ENCODE assay signal across 10 mouse cellular contexts in genomic region chr11:101163476-101164350, GRCm38 (mm10). TPM values are rescaled to one million over a fixed set of nuclear protein-coding genes. Genes with fewer than 3 reads are reported as not detected.
DNase-seq lines count a peak whose midpoint lies in the region; ATAC-seq and TF ChIP-seq lines count a peak whose summit lies in the region.
"Had no signal": no experiment of that assay in that cellular context is flagged by ENCODE, and none has a peak within 500 bp of the region (broad histone marks: within the 10 kb centered on the region; RNA-seq: fewer than 3 reads in every experiment).

No protein-coding gene starts in this region.

- H3K27ac ChIP-seq in lung, embryonic 14.5 days (ENCODE audit: low read depth) = no peak overlapping the region
- H3K27ac ChIP-seq in lung, postnatal 0 days (ENCODE audit: low read length) = no peak overlapping the region; the same call in 1 of the 2 replicates
- peak overlapping the region; percentile 40; the same call in 1 of the 2 replicates for H3K27ac ChIP-seq in hindbrain, embryonic 10.5 days
- H3K27ac ChIP-seq in limb, embryonic 11.5 days (replicated peaks; ENCODE audit: low read depth, low read length) = no peak overlapping the region
- 0 out of 2 replicates have a peak overlapping the region, but pooled peaks have one; percentile 25 for H3K27ac ChIP-seq in small intestine, adult 2 months (ENCODE audit: insufficient read depth, low read depth, low read length)

- H3K4me2 ChIP-seq in lung, embryonic 14.5 days = peak overlapping the region; percentile 44
- H3K4me2 ChIP-seq in lung, postnatal 0 days (replicated peaks; ENCODE audit: low read depth, low read length) = no peak overlapping the region
- H3K4me2 ChIP-seq in limb, embryonic 11.5 days (ENCODE audit: low read depth, severe bottlenecking) = peak overlapping the region; percentile 75

- H3K36me3 ChIP-seq in lung, embryonic 14.5 days (ENCODE audit: insufficient read depth) = peaks cover 71% of the 10 kb centered on the region
- peaks cover 23% of the 10 kb centered on the region for H3K36me3 ChIP-seq in lung, postnatal 0 days (ENCODE audit: insufficient read depth, low read length)
- H3K36me3 ChIP-seq in hindbrain, embryonic 10.5 days = peaks cover 52% of the 10 kb centered on the region
- H3K36me3 ChIP-seq in limb, embryonic 11.5 days (ENCODE audit: control insufficient read depth, insufficient read depth, low read length) = no peaks in the 10 kb centered on the region; the same call in 1 of the 2 replicates
- peaks cover 59% of the 10 kb centered on the region for H3K36me3 ChIP-seq in small intestine, adult 2 months (ENCODE audit: control insufficient read depth, insufficient read depth, low read length)

- TF ChIP-seq EP300 in lung, postnatal 0 days (IDR thresholded peaks at IDR 0.05) = no peak

- TF ChIP-seq POLR2A in small intestine, adult 2 months (IDR thresholded peaks at IDR 0.05; ENCODE audit: low read depth, low read length) = no peak
- no peak for TF ChIP-seq POLR2A in lung, adult 2 months (IDR thresholded peaks at IDR 0.05; ENCODE audit: borderline replicate concordance, extremely low read depth, low read depth, low read length)

- DNase-seq in lung, embryonic 14.5 days = no peak
- DNase-seq in lung, postnatal 0 days (ENCODE audit: low spot score) = no peak
- DNase-seq in hindbrain, embryonic 10.5 days (ENCODE audit: low spot score) = no peak
- peak; percentile 41 for DNase-seq in limb, embryonic 11.5 days (ENCODE audit: low spot score)
- no peak for DNase-seq in gastrocnemius, postnatal 10 days
- DNase-seq in lung, adult 2 months = no peak
- no peak for DNase-seq in urinary bladder, adult 2 months (ENCODE audit: low spot score)

- no peak for ATAC-seq in lung, embryonic 14.5 days (ENCODE audit: insufficient read depth)
- no peak for ATAC-seq in lung, postnatal 0 days
- ATAC-seq in limb, embryonic 11.5 days (ENCODE audit: insufficient number of reproducible peaks, low FRiP score, low TSS enrichment, low read depth) = no peak
- ATAC-seq: Patski had no signal

- no peak for TF ChIP-seq CTCF in lung, embryonic 14.5 days (IDR thresholded peaks at IDR 0.05; ENCODE audit: low read depth)
- no peak for TF ChIP-seq CTCF in lung, postnatal 0 days (IDR thresholded peaks at IDR 0.05)
- TF ChIP-seq CTCF in small intestine, adult 2 months (IDR thresholded peaks at IDR 0.05; ENCODE audit: extremely low read depth, insufficient read length, insufficient replicate concordance, low read depth, low read length) = no peak
- TF ChIP-seq CTCF in lung, adult 2 months (IDR thresholded peaks at IDR 0.05; ENCODE audit: insufficient read depth, low read length) = no peak

- peaks cover 50% of the 10 kb centered on the region for H3K27me3 ChIP-seq in lung, embryonic 14.5 days (ENCODE audit: insufficient read depth, low read length)
- no peaks in the 10 kb centered on the region; the same call in 1 of the 2 replicates for H3K27me3 ChIP-seq in lung, postnatal 0 days (replicated peaks; ENCODE audit: insufficient read depth, low read length)
- peaks cover 88% of the 10 kb centered on the region for H3K27me3 ChIP-seq in hindbrain, embryonic 10.5 days (ENCODE audit: insufficient read depth, poor library complexity, severe bottlenecking)
- peaks cover 67% of the 10 kb centered on the region for H3K27me3 ChIP-seq in limb, embryonic 11.5 days (ENCODE audit: control insufficient read depth, insufficient read depth, low read length)
- no peaks in the 10 kb centered on the region for H3K27me3 ChIP-seq in small intestine, adult 2 months (ENCODE audit: control insufficient read depth, insufficient read depth, low read length)
- H3K27me3 ChIP-seq: Patski had no signal

- no peaks in the 10 kb centered on the region for H3K9me3 ChIP-seq in lung, embryonic 14.5 days (ENCODE audit: low read depth, low read length)
- no peaks in the 10 kb centered on the region for H3K9me3 ChIP-seq in lung, postnatal 0 days (ENCODE audit: low read length)
- H3K9me3 ChIP-seq in hindbrain, embryonic 10.5 days = no peaks in the 10 kb centered on the region
- no peaks in the 10 kb centered on the region for H3K9me3 ChIP-seq in limb, embryonic 11.5 days (ENCODE audit: control insufficient read depth, low read length)

- H3K4me3 ChIP-seq in lung, embryonic 14.5 days (ENCODE audit: low read depth, low read length) = peak overlapping the region; percentile 15
- H3K4me3 ChIP-seq in lung, postnatal 0 days (ENCODE audit: low read depth, low read length) = no peak overlapping the region
- peak overlapping the region; percentile 46 for H3K4me3 ChIP-seq in hindbrain, embryonic 10.5 days
- H3K4me3 ChIP-seq in limb, embryonic 11.5 days (ENCODE audit: low read depth, low read length) = peak overlapping the region; percentile 32
- no peak overlapping the region for H3K4me3 ChIP-seq in small intestine, adult 2 months (ENCODE audit: low read depth, low read length)
- no peak overlapping the region for H3K4me3 ChIP-seq in lung, adult 2 months (replicated peaks; ENCODE audit: extremely low read depth, low read depth, low read length)

- no peaks in the 10 kb centered on the region for H3K4me1 ChIP-seq in lung, embryonic 14.5 days (ENCODE audit: insufficient read depth)
- peaks cover 6% of the 10 kb centered on the region; the same call in 1 of the 2 replicates for H3K4me1 ChIP-seq in lung, postnatal 0 days (ENCODE audit: insufficient read depth, low read depth, low read length)
- peaks cover 45% of the 10 kb centered on the region for H3K4me1 ChIP-seq in hindbrain, embryonic 10.5 days (replicated peaks)
- H3K4me1 ChIP-seq in limb, embryonic 11.5 days (ENCODE audit: control insufficient read depth, insufficient read depth, low read length) = peaks cover 16% of the 10 kb centered on the region
- H3K4me1 ChIP-seq in small intestine, adult 2 months (ENCODE audit: control insufficient read depth, insufficient read depth, insufficient read length, low read length) = peaks cover 29% of the 10 kb centered on the region
- H3K4me1 ChIP-seq in lung, adult 2 months (ENCODE audit: control insufficient read depth, insufficient read depth, low read length) = peaks cover 8% of the 10 kb centered on the region; the same call in 1 of the 2 replicates

- 0 out of 2 replicates have a peak overlapping the region, but pooled peaks have one; percentile 16 for H3K9ac ChIP-seq in lung, embryonic 14.5 days
- H3K9ac ChIP-seq in lung, postnatal 0 days (replicated peaks; ENCODE audit: low read depth) = no peak overlapping the region
- H3K9ac ChIP-seq in limb, embryonic 11.5 days (ENCODE audit: low read length) = peak overlapping the region; percentile 30; the same call in 1 of the 2 replicates

- 32% methylated on average over 49 of the region's 49 CpGs for WGBS in lung, embryonic 14.5 days
- WGBS in lung, postnatal 0 days = 60% methylated on average over 49 of the region's 49 CpGs
- WGBS in hindbrain, embryonic 10.5 days = 6% methylated on average over 49 of the region's 49 CpGs
- 5% methylated on average over 49 of the region's 49 CpGs for WGBS in limb, embryonic 11.5 days
- WGBS in small intestine, adult 2 months = 77% methylated on average over 49 of the region's 49 CpGs
- WGBS in lung, adult 2 months = 69% methylated on average over 45 of the region's 49 CpGs

RNA-seq across cellular contexts. Expression of gene Cntnap1, which starts 6.6 kb away (rescaled TPM):
- 0.84 and 1.0 TPM in 2 replicates for polyA plus RNA-seq in lung, embryonic 14.5 days (2014; fragmentation: Nextera tagmentation; extraction: Ambion mirVana)
- 0.24 and 0.56 TPM in 2 replicates for polyA plus RNA-seq in lung, postnatal 0 days (2015; fragmentation: Nextera tagmentation; extraction: Ambion mirVana)
- 0.29 and 0.71 TPM in 2 replicates for polyA plus RNA-seq in hindbrain, embryonic 10.5 days (2016; fragmentation: Nextera tagmentation; extraction: Ambion mirVana)
- 0.04 and 0.21 TPM in 2 replicates for polyA plus RNA-seq in limb, embryonic 11.5 days (2014; fragmentation: Nextera tagmentation; extraction: Ambion mirVana)
- polyA plus RNA-seq in small intestine, adult 2 months (2012; rRNA removed) = 2.7 and 2.8 TPM in 2 replicates
- 1 to 10 TPM; 4.2 to 4.3 TPM for total RNA-seq in gastrocnemius, postnatal 10 days (2021)
- polyA plus RNA-seq in lung, adult 2 months (2012; rRNA removed) = 2.6 and 2.7 TPM in 2 replicates
- 4.2 and 5.8 TPM in 2 replicates for polyA plus RNA-seq in urinary bladder, adult 2 months (2012; rRNA removed)
- total RNA-seq: hematopoietic stem cell, adult 5-6 weeks had no signal

RNA-seq across cellular contexts. Expression of gene Plekhh3, which starts 7.4 kb away (rescaled TPM):
- 15.9 and 18.0 TPM in 2 replicates for polyA plus RNA-seq in lung, embryonic 14.5 days (2014; fragmentation: Nextera tagmentation; extraction: Ambion mirVana)
- polyA plus RNA-seq in lung, postnatal 0 days (2015; fragmentation: Nextera tagmentation; extraction: Ambion mirVana) = 12.3 and 14.2 TPM in 2 replicates
- polyA plus RNA-seq in hindbrain, embryonic 10.5 days (2016; fragmentation: Nextera tagmentation; extraction: Ambion mirVana) = 5.8 and 11.8 TPM in 2 replicates
- polyA plus RNA-seq in limb, embryonic 11.5 days (2014; fragmentation: Nextera tagmentation; extraction: Ambion mirVana) = 2.6 and 4.1 TPM in 2 replicates
- polyA plus RNA-seq in small intestine, adult 2 months (2012; rRNA removed) = 33.0 and 84.5 TPM in 2 replicates
- total RNA-seq in gastrocnemius, postnatal 10 days (2021) = 10 to 100 TPM; 33.2 to 36.7 TPM
- polyA plus RNA-seq in lung, adult 2 months (2012; rRNA removed) = 41.2 and 47.4 TPM in 2 replicates
- 33.9 and 35.6 TPM in 2 replicates for polyA plus RNA-seq in urinary bladder, adult 2 months (2012; rRNA removed)
- total RNA-seq: hematopoietic stem cell, adult 5-6 weeks had no signal

RNA-seq across cellular contexts. Expression of gene Tubg2, which starts 8.0 kb away (rescaled TPM):
- 2.7 and 4.1 TPM in 2 replicates for polyA plus RNA-seq in lung, embryonic 14.5 days (2014; fragmentation: Nextera tagmentation; extraction: Ambion mirVana)
- 1.9 and 2.3 TPM in 2 replicates for polyA plus RNA-seq in lung, postnatal 0 days (2015; fragmentation: Nextera tagmentation; extraction: Ambion mirVana)
- polyA plus RNA-seq in hindbrain, embryonic 10.5 days (2016; fragmentation: Nextera tagmentation; extraction: Ambion mirVana) = 2.8 and 4.8 TPM in 2 replicates
- 4.8 and 5.0 TPM in 2 replicates for polyA plus RNA-seq in limb, embryonic 11.5 days (2014; fragmentation: Nextera tagmentation; extraction: Ambion mirVana)
- 1.1 and 2.2 TPM in 2 replicates for polyA plus RNA-seq in small intestine, adult 2 months (2012; rRNA removed)
- 1 to 10 TPM; 5.5 to 6.3 TPM for total RNA-seq in gastrocnemius, postnatal 10 days (2021)
- 2.4 and 3.2 TPM in 2 replicates for polyA plus RNA-seq in lung, adult 2 months (2012; rRNA removed)
- polyA plus RNA-seq in urinary bladder, adult 2 months (2012; rRNA removed) = 3.3 and 5.0 TPM in 2 replicates
- total RNA-seq: hematopoietic stem cell, adult 5-6 weeks had no signal

RNA-seq across cellular contexts. Expression of gene Ccr10, which starts 11.5 kb away (rescaled TPM):
- polyA plus RNA-seq in lung, embryonic 14.5 days (2014; fragmentation: Nextera tagmentation; extraction: Ambion mirVana) = 0.11 TPM in 1 of 2 replicates, not detected in the other
- 0.06 and 0.20 TPM in 2 replicates for polyA plus RNA-seq in lung, postnatal 0 days (2015; fragmentation: Nextera tagmentation; extraction: Ambion mirVana)
- polyA plus RNA-seq in hindbrain, embryonic 10.5 days (2016; fragmentation: Nextera tagmentation; extraction: Ambion mirVana) = 0.15 and 0.20 TPM in 2 replicates
- 0.13 TPM in 1 of 2 replicates, not detected in the other for polyA plus RNA-seq in limb, embryonic 11.5 days (2014; fragmentation: Nextera tagmentation; extraction: Ambion mirVana)
- polyA plus RNA-seq in small intestine, adult 2 months (2012; rRNA removed) = 18.4 and 25.7 TPM in 2 replicates
- total RNA-seq in gastrocnemius, postnatal 10 days (2021) = not detected
- polyA plus RNA-seq in lung, adult 2 months (2012; rRNA removed) = 0.45 and 0.62 TPM in 2 replicates
- polyA plus RNA-seq in urinary bladder, adult 2 months (2012; rRNA removed) = 0.19 and 0.21 TPM in 2 replicates
- total RNA-seq: hematopoietic stem cell, adult 5-6 weeks had no signal

RNA-seq across cellular contexts. Expression of gene Tubg1, which starts 44.0 kb away (rescaled TPM):
- polyA plus RNA-seq in lung, embryonic 14.5 days (2014; fragmentation: Nextera tagmentation; extraction: Ambion mirVana) = 89.8 and 96.0 TPM in 2 replicates
- 25.8 TPM in 2 replicates for polyA plus RNA-seq in lung, postnatal 0 days (2015; fragmentation: Nextera tagmentation; extraction: Ambion mirVana)
- 136 and 141 TPM in 2 replicates for polyA plus RNA-seq in hindbrain, embryonic 10.5 days (2016; fragmentation: Nextera tagmentation; extraction: Ambion mirVana)
- polyA plus RNA-seq in limb, embryonic 11.5 days (2014; fragmentation: Nextera tagmentation; extraction: Ambion mirVana) = 113 and 119 TPM in 2 replicates
- polyA plus RNA-seq in small intestine, adult 2 months (2012; rRNA removed) = 13.2 and 16.2 TPM in 2 replicates
- 10 to 100 TPM; 37.4 to 39.0 TPM for total RNA-seq in gastrocnemius, postnatal 10 days (2021)
- polyA plus RNA-seq in lung, adult 2 months (2012; rRNA removed) = 10.7 and 14.4 TPM in 2 replicates
- polyA plus RNA-seq in urinary bladder, adult 2 months (2012; rRNA removed) = 4.3 and 11.0 TPM in 2 replicates

Comparison
In these comparisons a context has a peak if more than half of its experiments do, and no peak if none do; other contexts are left out.
1. H3K4me3 ChIP-seq: peak in lung, embryonic 14.5 days (single experiment), hindbrain, embryonic 10.5 days (single experiment) and limb, embryonic 11.5 days (single experiment); none in lung, postnatal 0 days (single experiment), small intestine, adult 2 months (single experiment) and lung, adult 2 months (single experiment).
2. H3K27ac ChIP-seq: peak in hindbrain, embryonic 10.5 days (single experiment) and small intestine, adult 2 months (single experiment); none in lung, embryonic 14.5 days (single experiment), lung, postnatal 0 days (single experiment) and limb, embryonic 11.5 days (single experiment).